Mouse (Mus musculus) MEL (cell line): ENCODE results near the gene Bmp6. TPM values are rescaled to one million over a fixed set of nuclear protein-coding genes. Genes with fewer than 3 reads are reported as not detected.

Experiments
- DNase-seq: peaks from one replicate; pipeline ENCODE4 v3.0.0; 2011; ENCODE audit warnings: low read depth, low spot score
- H3K27ac ChIP-seq: 2 replicates; pipeline ENCODE4 v1.5.1; 2012; ENCODE audit warnings: low read depth, mild to moderate bottlenecking, control low read depth, low read length, moderate library complexity; ENCODE audit not compliant: control insufficient read depth
- H3K27me3 ChIP-seq, 2 experiments: fragments of 150-350 bp in 1 of 2; sonication (generic) in 1 of 2; 2 replicates each; pipeline ENCODE4 v1.6.1; 2012; ENCODE audit warnings: low read length in 2 of 2, mild to moderate bottlenecking in 2 of 2, improper control_type of control experiment in 1 of 2, moderate library complexity in 1 of 2; ENCODE audit not compliant: insufficient read depth in 2 of 2, control insufficient read depth in 1 of 2
- H3K36me3 ChIP-seq, 2 experiments: 2 replicates each; pipeline ENCODE4 v1.6.1; 2012 to 2014; ENCODE audit warnings: low read length in 2 of 2, improper control_type of control experiment in 1 of 2, inconsistent platforms in 1 of 2, mild to moderate bottlenecking in 1 of 2; ENCODE audit not compliant: insufficient read depth in 2 of 2, control insufficient read depth in 1 of 2
- H3K4me1 ChIP-seq, 2 experiments: fragments of 150-350 bp in 1 of 2; sonication (generic) in 1 of 2; 2 replicates each; pipeline ENCODE4 v1.6.1; 2012; ENCODE audit warnings: low read length in 2 of 2, improper control_type of control experiment in 1 of 2, mild to moderate bottlenecking in 1 of 2; ENCODE audit not compliant: insufficient read depth in 2 of 2, control insufficient read depth in 1 of 2
- H3K4me3 ChIP-seq, 2 experiments: fragments of 150-350 bp in 1 of 2; sonication (generic) in 1 of 2; 2 replicates each; pipeline ENCODE4 v1.5.1; 2012; ENCODE audit warnings: low read depth in 2 of 2, low read length in 2 of 2, mild to moderate bottlenecking in 2 of 2, moderate library complexity in 2 of 2, control low read depth in 1 of 2, improper control_type of control experiment in 1 of 2; ENCODE audit not compliant: control insufficient read depth in 1 of 2, insufficient read depth in 1 of 2
- H3K79me2 ChIP-seq: 2 replicates; pipeline ENCODE4 v1.6.1; 2012; ENCODE audit warnings: mild to moderate bottlenecking, low read length, moderate library complexity; ENCODE audit not compliant: control insufficient read depth, poor library complexity, insufficient read depth
- H3K9ac ChIP-seq: 2 replicates; pipeline ENCODE4 v1.6.1; 2012; ENCODE audit warnings: low read depth, mild to moderate bottlenecking, control low read depth, low read length, moderate library complexity; ENCODE audit not compliant: control insufficient read depth, poor library complexity, severe bottlenecking
- H3K9me3 ChIP-seq: fragments of 150-350 bp; sonication (generic); replicated peaks from 2 replicates; pipeline ENCODE4 v1.6.1; 2012; ENCODE audit warnings: mild to moderate bottlenecking, low read length, improper control_type of control experiment, moderate library complexity; ENCODE audit not compliant: insufficient read depth
- BHLHE40 ChIP-seq: IDR thresholded peaks from 2 replicates; pipeline ENCODE4 v1.6.1; 2012; ENCODE audit warnings: low read depth, mild to moderate bottlenecking, inconsistent platforms, low read length, improper control_type of control experiment, borderline replicate concordance
- ELF1 ChIP-seq: IDR thresholded peaks from 2 replicates; pipeline ENCODE4 v1.6.1; 2014; ENCODE audit warnings: low read depth, mild to moderate bottlenecking, inconsistent platforms, low read length, improper control_type of control experiment, moderate library complexity
- EP300 ChIP-seq, 2 experiments: IDR thresholded peaks; 2 replicates each; pipeline ENCODE4 v1.6.1; 2011; ENCODE audit warnings: improper control_type of control experiment in 2 of 2, low read length in 2 of 2, low read depth in 1 of 2, mild to moderate bottlenecking in 1 of 2
- GATA1 ChIP-seq: IDR thresholded peaks from 2 replicates; pipeline ENCODE4 v1.6.1; 2011; ENCODE audit warnings: low read depth, low read length, improper control_type of control experiment
- HCFC1 ChIP-seq: IDR thresholded peaks from 2 replicates; pipeline ENCODE4 v1.6.1; 2012; ENCODE audit warnings: low read depth, mild to moderate bottlenecking, inconsistent platforms, low read length, improper control_type of control experiment, moderate library complexity
- JUND ChIP-seq: IDR thresholded peaks from 2 replicates; pipeline ENCODE4 v1.6.1; 2011; ENCODE audit warnings: low read depth, mild to moderate bottlenecking, improper control_type of control experiment, low read length
- MAX ChIP-seq: IDR thresholded peaks from 2 replicates; pipeline ENCODE4 v1.6.1; 2011; ENCODE audit warnings: low read length, improper control_type of control experiment
- POLR2A ChIP-seq, 2 experiments: IDR thresholded peaks; 2 replicates each; pipeline ENCODE4 v1.6.1; 2011 to 2012; ENCODE audit warnings: low read length in 2 of 2, mild to moderate bottlenecking in 2 of 2, control low read depth in 1 of 2, improper control_type of control experiment in 1 of 2, low read depth in 1 of 2, moderate library complexity in 1 of 2; ENCODE audit not compliant: control insufficient read depth in 1 of 2, insufficient read depth in 1 of 2, poor library complexity in 1 of 2
- POLR2AphosphoS2 ChIP-seq: IDR thresholded peaks from 2 replicates; pipeline ENCODE4 v1.6.1; 2011; ENCODE audit warnings: low read length, improper control_type of control experiment
- POLR2AphosphoS5 ChIP-seq: IDR thresholded peaks from 2 replicates; pipeline ENCODE4 v1.6.1; 2012; ENCODE audit warnings: low read depth, borderline replicate concordance, mild to moderate bottlenecking, inconsistent platforms, low read length, moderate library complexity, mixed read lengths
- RAD21 ChIP-seq: IDR thresholded peaks from 2 replicates; pipeline ENCODE4 v1.6.1; 2011; ENCODE audit warnings: mild to moderate bottlenecking, low read depth, low read length, improper control_type of control experiment
- SMC3 ChIP-seq: IDR thresholded peaks from 2 replicates; pipeline ENCODE4 v1.6.1; 2011; ENCODE audit warnings: low read depth, low read length, improper control_type of control experiment
- TAL1 ChIP-seq: IDR thresholded peaks from 2 replicates; pipeline ENCODE4 v1.6.1; 2012; ENCODE audit warnings: mild to moderate bottlenecking, inconsistent platforms, low read length, moderate library complexity, mixed read lengths
- TBP ChIP-seq: IDR thresholded peaks from 2 replicates; pipeline ENCODE4 v1.8.0; 2011; ENCODE audit warnings: low read depth, low read length, improper control_type of control experiment
- TCF12 ChIP-seq: IDR thresholded peaks from 2 replicates; pipeline ENCODE4 v1.6.1; 2014; ENCODE audit warnings: low read depth, mild to moderate bottlenecking, inconsistent platforms, low read length, improper control_type of control experiment, moderate library complexity
- UBTF ChIP-seq: IDR thresholded peaks from 2 replicates; pipeline ENCODE4 v1.6.1; 2012; ENCODE audit warnings: low read depth, mild to moderate bottlenecking, inconsistent platforms, low read length, improper control_type of control experiment, moderate library complexity, borderline replicate concordance; ENCODE audit not compliant: insufficient read depth
- USF1 ChIP-seq: IDR thresholded peaks from 2 replicates; pipeline ENCODE4 v1.6.1; 2014; ENCODE audit warnings: low read depth, mild to moderate bottlenecking, inconsistent platforms, low read length, improper control_type of control experiment, moderate library complexity
- USF2 ChIP-seq, 2 experiments: IDR thresholded peaks; 2 replicates each; pipeline ENCODE4 v1.6.1; 2011 to 2012; ENCODE audit warnings: improper control_type of control experiment in 2 of 2, low read length in 2 of 2, borderline replicate concordance in 1 of 2, inconsistent platforms in 1 of 2, low read depth in 1 of 2, mild to moderate bottlenecking in 1 of 2; ENCODE audit not compliant: insufficient read depth in 1 of 2
- ZC3H11A ChIP-seq: IDR thresholded peaks from 2 replicates; pipeline ENCODE4 v1.6.1; 2012; ENCODE audit warnings: low read depth, mild to moderate bottlenecking, inconsistent platforms, low read length, improper control_type of control experiment
- ZKSCAN1 ChIP-seq: IDR thresholded peaks from 2 replicates; pipeline ENCODE4 v1.6.1; 2012; ENCODE audit warnings: low read depth, mild to moderate bottlenecking, inconsistent platforms, low read length, improper control_type of control experiment, moderate library complexity
- polyA plus RNA-seq, 2 experiments: library from polyadenylated mRNA; stranded (reverse) in 1 of 2; unstranded in 1 of 2; fragments of >175 nt in 1 of 2; fragments of >200 nt in 1 of 2; gene quantifications; 2 replicates each; pipeline versions ENCODE4 v1.2.1 to v1.2.4; 2012; ENCODE audit warnings: low replicate concordance in 2 of 2, low read depth in 1 of 2; ENCODE audit not compliant: insufficient read length in 2 of 2, insufficient read depth in 1 of 2, missing spikeins in 1 of 2
- total RNA-seq: library from RNA; depleted of rRNA; stranded (reverse); fragments of 300-350 nt; gene quantifications from 2 replicates; pipeline ENCODE4 v1.2.3, GENCODE M21; 2012

The Bmp6 gene
- total and polyA plus RNA-seq, 3 experiments: not detected

DNA sequence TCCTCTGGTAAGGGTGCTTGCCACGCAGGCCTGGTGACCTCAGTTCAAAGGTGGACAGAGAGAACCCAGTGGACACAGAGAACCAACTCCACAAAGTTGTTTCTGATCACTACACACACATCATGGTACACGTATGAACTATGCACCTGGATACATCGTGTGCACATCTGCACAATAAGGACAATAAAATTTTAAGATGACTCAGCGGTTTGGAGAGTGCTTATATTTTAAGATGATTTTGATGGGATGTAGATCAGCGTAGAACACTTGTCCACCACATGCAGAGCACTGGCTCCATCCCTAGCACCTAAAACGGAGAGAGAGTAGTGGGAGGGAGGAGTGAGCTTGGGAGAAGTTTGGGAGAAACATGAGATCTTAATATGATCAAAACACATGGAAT is 128.6 kb downstream of the Bmp6 start:
- Histone ChIP-seq H3K4me1 (no peaks in the 10 kb centered on the region), H3K4me3 (no peak overlapping the region), H3K9ac (no peak overlapping the region), H3K79me2 (no peaks in the 10 kb centered on the region), H3K27ac (no peak overlapping the region)
- DNase-seq: no peak
- TF ChIP-seq USF1 (no peak), POLR2AphosphoS5 (no peak), USF2 (IDR thresholded peaks at IDR 0.05; ENCODE audit: borderline replicate concordance in 1 of 2, insufficient read depth in 1 of 2, low read depth in 1 of 2, low read length in 2 of 2) (no peak), RAD21 (no peak)
- TF ChIP-seq, all 39 proteins: peak for 0
- Histone ChIP-seq H3K27me3 (peaks cover 3 to 13% of the 10 kb centered on the region in 2 experiments), H3K36me3 (no peaks in the 10 kb centered on the region), H3K9me3 (no peaks in the 10 kb centered on the region)

DNA sequence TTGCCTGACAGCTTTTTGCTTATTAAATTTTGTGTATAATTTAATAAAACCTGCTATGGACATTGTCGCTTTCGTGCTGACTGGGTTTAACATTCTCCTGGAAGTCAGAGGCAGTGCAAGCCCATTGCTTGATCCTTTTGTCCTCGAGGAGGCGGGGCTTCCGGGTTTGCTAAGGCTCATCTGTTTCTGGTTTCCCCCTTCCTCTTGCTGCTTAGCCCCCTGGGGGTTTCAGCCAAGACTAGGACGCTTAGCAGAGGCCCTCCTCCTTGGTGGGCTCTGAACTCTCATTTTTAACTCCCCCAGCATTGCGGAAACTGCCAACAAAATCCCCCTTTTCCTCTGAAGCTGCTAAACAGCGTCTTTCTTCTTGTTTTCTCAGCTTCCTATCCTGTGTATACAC is 132.0 kb downstream of the Bmp6 start:
- H3K36me3 ChIP-seq: no peaks in the 10 kb centered on the region
- no peaks in the 10 kb centered on the region for H3K4me1 ChIP-seq
- no peak overlapping the region for H3K4me3 ChIP-seq
- peaks cover 15 to 21% of the 10 kb centered on the region in 2 experiments for H3K27me3 ChIP-seq
- no peak for TF ChIP-seq SMC3
- no peak for TF ChIP-seq TAL1
- no peak for TF ChIP-seq TBP
- TF ChIP-seq UBTF: no peak
- no peak for TF ChIP-seq POLR2AphosphoS2
- TF ChIP-seq MAX: no peak
- TF ChIP-seq ELF1: no peak
- no peak for TF ChIP-seq TCF12
- no peak for TF ChIP-seq JUND
- no peak for TF ChIP-seq ZKSCAN1
- TF ChIP-seq ZC3H11A: no peak
- no peak for TF ChIP-seq GATA1
- TF ChIP-seq BHLHE40: no peak
- TF ChIP-seq EP300 (IDR thresholded peaks at IDR 0.05; ENCODE audit: low read depth in 1 of 2, low read length in 2 of 2): no peak
- TF ChIP-seq POLR2A (IDR thresholded peaks at IDR 0.05; ENCODE audit: control insufficient read depth in 1 of 2, insufficient read depth in 1 of 2, low read depth in 1 of 2, low read length in 2 of 2, poor library complexity in 1 of 2): no peak
- no peak for TF ChIP-seq HCFC1
- no peaks in the 10 kb centered on the region for H3K9me3 ChIP-seq
- no peak for DNase-seq
- H3K27ac ChIP-seq: no peak overlapping the region
- no peaks in the 10 kb centered on the region for H3K79me2 ChIP-seq
- H3K9ac ChIP-seq: no peak overlapping the region
